Mouse (Mus musculus) embryo, embryonic 11 days (tissue): Measurements from ENCODE around the gene Fgfr2.
A peak's percentile ranks its signal among the peaks of the same experiment; 100 is the strongest.
"Not testable (repeated sequence)": the region's sequence is repeated elsewhere in the genome, so short reads cannot be mapped to it uniquely, and the experiment has no call there.

Experiments used
- DNase-seq: peaks from one replicate; pipeline ENCODE4 v3.0.0-alpha.2; 2015

Fgfr2 gene

GRCm38 (mm10) chr7:133120221-133120751 is 2.9 kb downstream of the Fgfr2 start:
- peak; percentile 76 for DNase-seq

DNA sequence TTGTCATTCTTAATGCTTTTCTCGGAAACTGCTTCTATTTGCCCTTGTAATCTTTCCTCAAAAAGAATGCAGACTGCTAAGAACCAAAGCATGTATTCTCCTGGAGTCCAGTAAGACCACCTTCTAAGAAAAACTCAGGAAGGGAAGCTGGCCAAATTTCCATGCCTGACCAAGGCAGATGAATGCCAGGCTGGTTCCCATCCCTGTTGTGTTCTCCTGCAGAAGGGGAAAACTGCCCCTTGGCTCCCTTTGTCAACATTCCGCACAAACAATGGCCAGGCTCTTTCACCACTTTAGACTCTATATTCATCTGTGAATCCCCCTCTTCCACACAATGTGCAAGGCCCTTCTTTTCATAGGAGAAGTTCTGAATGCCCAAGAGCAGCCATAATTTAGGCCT is 5.3 kb downstream of the Fgfr2 start:
- DNase-seq: no peak

- DNase-seq: no peak
Measured at GRCm38 (mm10) chr7:133116542-133116941, 6.6 kb downstream of the Fgfr2 start.

GRCm38 (mm10) chr7:133115886-133116285 is 7.3 kb downstream of the Fgfr2 start:
- peak; percentile 73 for DNase-seq

DNA sequence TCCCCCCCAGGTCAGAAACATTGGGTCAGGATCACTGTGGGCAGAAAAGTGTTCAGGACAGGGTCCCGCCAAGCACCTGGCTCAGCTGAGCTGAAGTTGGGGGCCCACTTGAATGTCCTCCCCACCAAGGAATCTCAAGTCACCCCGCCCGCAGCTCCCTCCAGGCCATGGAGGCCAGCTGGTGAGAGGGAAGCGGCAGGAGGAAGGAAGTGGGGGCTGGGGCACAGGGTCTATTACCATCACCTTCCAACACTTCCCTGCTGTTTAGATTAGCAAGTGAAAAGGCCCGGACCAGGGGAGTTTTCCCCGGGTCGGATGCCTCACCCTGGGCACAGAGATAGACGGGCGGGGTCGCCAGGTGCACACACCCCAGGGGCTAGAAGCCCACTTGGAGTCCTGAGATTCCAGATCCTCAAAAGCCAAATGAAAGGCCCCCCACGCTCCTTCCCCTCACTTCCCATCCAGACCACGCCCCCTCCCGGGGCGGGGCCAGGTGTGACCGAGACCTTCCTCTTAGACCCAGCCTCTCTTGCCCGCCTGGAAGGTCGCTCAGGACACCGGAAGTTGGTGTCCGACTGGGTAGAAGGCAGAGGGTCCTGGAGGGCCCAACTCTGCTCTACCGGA is 8.2 kb downstream of the Fgfr2 start:
- DNase-seq: peak; percentile 61

GRCm38 (mm10) chr7:133113185-133113895 is 9.8 kb downstream of the Fgfr2 start:
- no peak for DNase-seq

DNA sequence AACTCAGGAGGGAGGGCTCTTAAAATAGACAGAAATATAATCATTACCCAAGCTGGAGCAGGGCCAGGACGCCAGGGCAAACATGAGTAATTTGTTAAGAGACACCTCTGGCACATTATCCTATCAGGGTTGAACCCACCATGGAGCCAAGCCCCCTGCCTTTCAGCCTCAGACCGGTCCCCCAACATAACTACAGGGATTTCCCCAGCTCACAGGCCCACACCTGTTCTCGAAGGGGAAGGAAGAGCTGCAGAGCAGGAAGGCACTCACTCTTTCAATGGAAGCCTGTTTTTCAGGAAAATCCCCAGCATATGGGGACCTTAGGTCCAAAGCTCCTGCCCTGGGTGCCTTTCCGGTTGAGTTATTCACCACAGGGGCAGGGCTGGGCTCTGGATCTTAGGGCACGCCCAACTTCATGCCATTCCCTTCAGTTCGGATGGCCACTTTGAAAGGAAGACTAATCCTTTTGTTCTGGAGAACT is 10.8 kb downstream of the Fgfr2 start:
- DNase-seq: peak; percentile 57

- DNase-seq: no peak
Measured at GRCm38 (mm10) chr7:133109442-133109841, 13.7 kb downstream of the Fgfr2 start.

GRCm38 (mm10) chr7:133108695-133109094 is 14.5 kb downstream of the Fgfr2 start:
- no peak for DNase-seq

GRCm38 (mm10) chr7:133102578-133102977 is 20.6 kb downstream of the Fgfr2 start:
- DNase-seq: no peak

- DNase-seq: no peak
Measured at GRCm38 (mm10) chr7:133101070-133101469, 22.1 kb downstream of the Fgfr2 start.

- no peak for DNase-seq
Measured at GRCm38 (mm10) chr7:133100178-133100577, 23.0 kb downstream of the Fgfr2 start.

- DNase-seq: no peak
Measured at GRCm38 (mm10) chr7:133099266-133099665, 23.9 kb downstream of the Fgfr2 start.

- no peak for DNase-seq
Measured at GRCm38 (mm10) chr7:133098118-133098793, 24.9 kb downstream of the Fgfr2 start.

- DNase-seq: not testable (repeated sequence)
Measured at GRCm38 (mm10) chr7:133095610-133096009, 27.5 kb downstream of the Fgfr2 start.

DNA sequence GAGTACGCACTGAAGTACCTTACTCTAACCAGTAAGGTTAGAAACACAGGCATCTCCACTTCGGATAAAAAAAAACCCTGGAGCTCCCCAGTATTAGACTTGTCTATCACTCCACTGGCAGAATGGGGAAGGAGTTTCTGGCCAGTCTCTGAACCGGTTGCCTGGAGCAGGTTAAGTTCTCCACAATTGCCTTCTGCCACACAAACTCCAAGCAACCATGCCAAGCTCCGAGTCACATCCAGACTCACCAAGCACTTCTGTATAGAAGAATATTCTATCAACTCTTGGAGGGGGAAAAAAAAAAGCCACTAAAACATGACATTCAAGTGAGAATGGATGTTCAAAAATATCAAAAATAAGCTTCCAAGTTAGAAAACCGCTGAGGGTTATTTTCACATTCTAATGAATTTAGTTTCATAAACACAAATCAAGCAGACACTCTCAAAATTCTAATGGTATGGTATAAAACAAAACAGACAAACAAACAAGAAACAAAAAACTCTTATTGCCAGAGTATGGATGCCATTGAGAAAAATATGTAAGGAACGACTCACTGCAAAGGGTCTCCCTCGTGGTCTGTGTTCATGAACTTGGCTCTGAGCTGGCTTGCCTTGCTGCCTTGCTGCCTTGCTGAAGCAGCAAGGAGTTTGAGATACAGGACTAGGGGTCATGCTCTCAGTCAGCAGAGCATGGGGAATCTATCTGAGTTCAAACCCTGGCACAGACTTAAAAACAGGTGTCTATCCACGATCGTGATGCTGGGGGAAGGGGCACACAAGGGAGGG is 28.2 kb downstream of the Fgfr2 start:
- no peak for DNase-seq

- no peak for DNase-seq
Measured at GRCm38 (mm10) chr7:133094161-133094560, 29.0 kb downstream of the Fgfr2 start.

DNA sequence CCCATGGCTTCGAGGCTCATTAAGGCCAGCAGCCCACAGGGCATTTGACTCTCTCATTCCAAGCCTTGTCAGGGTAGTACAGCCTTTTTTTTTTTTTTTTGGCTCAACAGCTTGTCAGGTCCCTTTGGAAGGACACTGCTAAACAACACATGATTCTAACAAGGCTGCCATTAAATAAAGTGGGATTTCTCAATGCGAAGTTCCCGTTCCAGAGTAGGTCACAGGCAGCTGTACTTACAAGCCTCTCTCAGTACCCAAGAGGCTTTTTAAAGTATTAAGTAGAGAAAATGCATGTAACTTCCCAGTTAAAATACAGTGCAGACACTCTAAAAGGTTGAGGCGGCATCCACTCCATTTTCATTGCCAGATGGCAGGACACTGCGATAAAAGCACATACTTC is 29.4 kb downstream of the Fgfr2 start:
- no peak for DNase-seq

DNA sequence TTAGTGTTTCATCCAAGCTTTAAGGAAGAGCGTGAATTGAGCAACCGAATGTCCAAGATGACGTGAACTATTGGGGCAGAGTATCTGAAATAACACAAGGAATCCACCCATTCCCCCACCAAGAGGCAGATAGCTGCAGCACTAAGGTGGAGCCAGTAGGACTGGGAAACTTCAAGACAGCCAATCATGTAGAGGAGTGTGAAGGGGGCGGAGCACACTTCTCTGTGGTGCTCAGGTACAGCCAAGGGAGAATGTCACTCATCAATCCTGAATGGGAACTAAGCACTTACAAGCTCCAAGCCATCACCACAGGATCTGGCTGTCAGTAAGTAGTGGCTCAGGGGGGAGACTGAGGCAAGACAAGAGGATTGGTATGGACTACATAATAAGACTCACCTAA is 32.5 kb downstream of the Fgfr2 start:
- DNase-seq: no peak

DNA sequence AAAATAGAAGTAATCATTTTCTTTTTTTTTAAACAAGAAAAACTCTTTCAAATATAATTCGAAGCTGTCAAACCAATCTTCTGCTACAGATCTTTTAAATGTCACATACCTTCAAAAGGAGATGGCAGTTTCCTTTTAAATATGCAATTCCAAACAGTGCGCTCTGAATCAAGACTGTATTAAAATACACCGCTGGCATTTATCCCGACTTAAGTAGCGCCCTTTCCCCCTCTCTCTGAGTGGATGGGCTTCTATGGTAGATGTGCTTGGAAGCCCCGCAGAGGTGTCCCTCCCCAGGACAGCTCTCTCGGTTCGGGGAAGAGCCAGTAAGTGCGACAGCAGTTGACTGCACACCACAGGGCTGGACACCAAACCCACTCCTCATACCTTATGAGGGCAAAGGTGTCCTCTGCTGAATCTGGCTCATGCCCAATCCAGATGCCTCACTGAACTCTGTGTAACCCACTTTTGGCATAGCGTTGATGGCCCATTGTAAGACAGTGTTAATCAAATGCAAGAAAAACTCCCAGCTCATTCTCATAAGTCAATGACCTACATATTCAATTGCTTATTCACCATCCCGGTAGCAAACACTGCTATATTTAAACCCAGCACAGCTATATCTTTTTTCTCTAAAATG is 33.4 kb downstream of the Fgfr2 start:
- no peak for DNase-seq

- no peak for DNase-seq
Measured at GRCm38 (mm10) chr7:133088830-133089261, 34.3 kb downstream of the Fgfr2 start.

DNA sequence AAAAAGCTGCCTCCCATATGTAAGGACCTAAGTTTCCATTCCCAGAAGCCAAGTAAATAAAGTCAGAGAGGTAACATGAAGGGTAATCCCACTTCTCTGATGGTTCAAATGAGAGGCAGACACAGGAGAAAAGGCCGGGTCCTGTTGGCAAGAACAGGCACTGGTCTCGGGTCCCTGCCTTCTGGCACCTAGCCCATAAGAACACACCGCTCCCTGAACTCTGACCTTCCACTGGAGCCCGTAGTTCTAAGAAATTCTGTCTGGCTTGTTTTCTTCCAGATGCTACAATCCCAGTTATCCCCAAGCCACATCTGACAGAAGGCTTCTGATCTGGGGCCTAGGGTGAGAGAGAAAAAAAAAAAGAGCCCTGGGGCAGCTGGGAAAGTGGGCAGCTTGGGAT is 34.7 kb downstream of the Fgfr2 start:
- no peak for DNase-seq
